Mouse (Mus musculus) intestine, embryonic 15.5 days (tissue): ENCODE results near the gene Upf1. TPM values are rescaled to one million over a fixed set of nuclear protein-coding genes. Genes with fewer than 3 reads are reported as not detected.

Source experiments
- ATAC-seq: fragments of 200-750 bp; cut with Nextera tagmentation; 2 replicates; pipeline ENCODE4 v1.8.0; 2017; ENCODE audit warnings: moderate TSS enrichment, moderate library complexity
- H3K27ac ChIP-seq: fragments of 300-500 bp; sonication (generic); 2 replicates; pipeline ENCODE4 v1.5.1; 2015; ENCODE audit warnings: mild to moderate bottlenecking, inconsistent platforms
- H3K27me3 ChIP-seq: fragments of 300-500 bp; sonication (generic); replicated peaks from 2 replicates; pipeline ENCODE4 v1.6.1; 2015; ENCODE audit warnings: inconsistent platforms
- H3K36me3 ChIP-seq: fragments of 300-500 bp; sonication (generic); 2 replicates; pipeline ENCODE4 v1.6.1; 2015; ENCODE audit warnings: inconsistent platforms
- H3K4me1 ChIP-seq: fragments of 300-500 bp; sonication (generic); replicated peaks from 2 replicates; pipeline ENCODE4 v1.6.1; 2015; ENCODE audit warnings: inconsistent platforms
- H3K4me2 ChIP-seq: fragments of 300-500 bp; sonication (generic); replicated peaks from 2 replicates; pipeline ENCODE4 v1.6.1; 2015; ENCODE audit warnings: mild to moderate bottlenecking, inconsistent platforms
- H3K4me3 ChIP-seq: fragments of 300-500 bp; sonication (generic); replicated peaks from 2 replicates; pipeline ENCODE4 v1.5.1; 2015; ENCODE audit warnings: inconsistent platforms
- H3K9ac ChIP-seq: fragments of 300-500 bp; sonication (generic); 2 replicates; pipeline ENCODE4 v1.6.1; 2015; ENCODE audit warnings: inconsistent platforms
- H3K9me3 ChIP-seq: fragments of 300-500 bp; sonication (generic); 2 replicates; pipeline ENCODE4 v1.6.1; 2016; ENCODE audit warnings: inconsistent platforms
- whole genome bisulfite sequencing: fragments of 180-500 bp; shearing (Covaris S2); methylation state at CpG from one replicate; pipeline ENCODE4 v1.1.7; 2015; 5-methylcytosine and 5-hydroxymethylcytosine counted together
- polyA plus RNA-seq: library from polyadenylated mRNA; unstranded; fragments of >200 nt; fragmentation: Nextera tagmentation; extraction: Ambion mirVana; gene quantifications from 2 replicates; pipeline ENCODE4 v1.2.1, GENCODE M21; 2015

Upf1 gene
- polyA plus RNA-seq, 1 experiment from 2014 or later: 15.7 TPM

DNA sequence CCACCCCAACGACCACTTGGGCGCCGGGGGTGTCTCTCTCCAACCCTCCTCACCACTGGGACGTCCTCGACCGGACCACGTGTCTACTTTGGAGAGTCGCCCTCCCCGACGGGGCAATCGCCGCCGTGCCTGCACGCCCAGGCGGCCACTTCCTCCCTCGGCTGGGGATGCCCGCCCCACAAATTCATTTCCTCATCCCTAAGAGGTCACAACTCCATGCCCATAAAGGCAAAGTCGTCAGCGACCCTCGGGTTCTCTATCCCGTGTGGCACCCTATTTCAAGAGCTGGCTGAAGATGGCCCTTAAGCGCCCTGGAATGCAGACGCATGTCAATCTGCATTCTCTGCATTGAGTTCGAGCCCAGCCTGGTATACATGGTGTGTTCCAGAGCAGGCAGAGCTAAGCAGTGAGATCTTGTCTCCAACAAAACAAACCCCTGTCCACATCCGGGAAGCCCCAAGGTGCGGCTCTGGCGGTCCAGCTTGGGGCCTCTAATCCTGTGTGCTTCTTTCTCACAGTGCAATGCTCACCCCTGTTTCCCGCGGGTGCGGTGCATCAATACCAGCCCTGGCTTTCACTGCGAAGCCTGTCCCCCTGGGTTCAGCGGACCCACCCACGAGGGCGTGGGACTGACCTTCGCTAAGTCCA is 22.3 kb upstream of the Upf1 start:
- 6% methylated on average over 35 of the region's 35 CpGs for WGBS
- Histone ChIP-seq H3K36me3 (no peaks in the 10 kb centered on the region), H3K4me1 (peaks cover 34% of the 10 kb centered on the region), H3K4me3 (peak overlapping the region; percentile 42), H3K9me3 (no peaks in the 10 kb centered on the region), H3K4me2 (peak overlapping the region; percentile 81), H3K9ac (no peak overlapping the region), H3K27ac (no peak overlapping the region), H3K27me3 (peaks cover 77% of the 10 kb centered on the region)
- peak; percentile 29 for ATAC-seq

- WGBS: under 1% methylated on average over 53 of the region's 53 CpGs
- H3K27ac ChIP-seq: no peak overlapping the region
- peaks cover 34% of the 10 kb centered on the region for H3K4me1 ChIP-seq
- H3K27me3 ChIP-seq: peaks cover 77% of the 10 kb centered on the region
- H3K4me3 ChIP-seq: peak overlapping the region; percentile 42
- H3K36me3 ChIP-seq: no peaks in the 10 kb centered on the region
- H3K9me3 ChIP-seq: no peaks in the 10 kb centered on the region
- H3K4me2 ChIP-seq: peak overlapping the region; percentile 81
- H3K9ac ChIP-seq: peak overlapping the region; percentile 14; the same call in 1 of the 2 replicates
- ATAC-seq: peak; percentile 79
Measured at GRCm38 (mm10) chr8:70374318-70374927, 21.3 kb upstream of the Upf1 start.

DNA sequence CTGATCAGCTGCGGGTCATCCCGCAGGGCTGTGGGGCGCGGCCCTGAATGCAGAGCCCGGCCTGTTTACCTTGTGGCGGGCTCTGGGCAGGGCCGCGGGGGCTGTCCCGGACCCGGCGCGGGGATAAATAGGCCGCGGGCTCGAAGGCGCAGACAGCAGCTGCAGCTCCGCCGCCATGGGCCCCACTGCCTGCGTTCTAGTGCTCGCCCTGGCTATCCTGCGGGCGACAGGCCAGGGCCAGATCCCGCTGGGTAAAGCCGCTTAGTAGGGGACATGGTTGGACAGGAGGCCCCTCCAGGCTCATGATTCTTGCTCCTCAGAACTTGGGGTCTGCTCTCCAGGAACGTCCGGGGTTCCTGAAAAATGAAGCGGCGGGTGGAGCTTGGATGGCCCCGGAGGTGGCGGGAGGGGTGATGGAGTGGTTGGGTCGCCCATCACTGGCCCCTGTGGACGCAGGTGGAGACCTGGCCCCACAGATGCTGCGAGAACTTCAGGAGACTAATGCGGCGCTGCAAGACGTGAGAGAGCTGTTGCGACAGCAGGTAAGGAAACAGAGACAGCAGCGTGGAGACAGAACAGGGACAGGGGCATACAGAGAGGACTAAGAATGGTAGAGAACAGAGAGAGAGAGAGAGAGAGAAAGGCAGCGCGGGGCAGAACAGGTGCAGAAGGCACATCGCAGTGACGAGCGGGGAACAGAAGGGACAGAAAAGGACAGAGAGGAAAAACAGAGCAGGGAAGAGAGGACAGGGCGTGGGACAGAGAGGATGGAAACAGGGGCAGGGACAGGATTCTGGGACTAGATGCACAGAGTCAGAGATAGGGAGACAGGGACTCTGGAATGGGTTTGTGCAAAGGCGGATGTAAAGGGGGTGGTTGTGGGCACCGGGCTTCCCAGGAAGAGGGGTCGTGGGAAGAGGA is 20.6 kb upstream of the Upf1 start, which contains the start of gene Comp:
TSS of gene Comp (plus strand) at position 162 of the 921 bp plus-strand sequence.
- H3K27me3 ChIP-seq: peaks cover 71% of the 10 kb centered on the region
- H3K27ac ChIP-seq: no peak within 1 kb of the TSS
- H3K4me2 ChIP-seq: peak within 1 kb of the TSS; percentile 81
- H3K4me3 ChIP-seq: peak within 1 kb of the TSS; percentile 42
- WGBS: 3% methylated on average over 47 of the region's 47 CpGs
- H3K4me1 ChIP-seq: peaks cover 34% of the 10 kb centered on the region
- peak within 1 kb of the TSS; percentile 26; the same call in 1 of the 2 replicates for H3K9ac ChIP-seq
- H3K9me3 ChIP-seq: no peaks in the 10 kb centered on the region
- no peak for ATAC-seq
- no peaks in the 10 kb centered on the region for H3K36me3 ChIP-seq

DNA sequence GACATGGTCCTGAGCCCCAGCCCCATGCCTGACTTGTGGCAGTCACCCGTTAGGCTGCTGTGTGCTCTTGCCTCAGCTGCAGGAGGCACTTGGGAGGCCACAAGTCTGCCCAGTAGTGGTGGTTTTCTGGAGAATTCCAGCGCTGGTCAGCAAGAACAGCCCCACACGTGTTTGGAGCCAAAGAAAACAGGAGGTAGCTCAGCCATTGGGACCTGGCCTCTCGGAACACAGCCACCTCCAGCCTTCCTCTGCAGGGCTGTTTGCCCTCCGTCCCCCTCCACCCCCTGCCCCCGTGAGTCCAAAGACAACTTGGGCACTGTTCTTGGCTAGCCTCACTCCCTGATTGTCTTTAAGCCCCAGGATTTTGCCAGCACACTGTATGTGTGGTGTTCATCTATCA is 18.9 kb upstream of the Upf1 start:
- 47% methylated on average over 6 of the region's 6 CpGs for WGBS
- Histone ChIP-seq H3K27me3 (peaks cover 56% of the 10 kb centered on the region), H3K36me3 (no peaks in the 10 kb centered on the region), H3K27ac (no peak overlapping the region), H3K4me1 (peaks cover 34% of the 10 kb centered on the region), H3K9ac (no peak overlapping the region), H3K4me2 (no peak overlapping the region), H3K9me3 (no peaks in the 10 kb centered on the region), H3K4me3 (no peak overlapping the region)
- ATAC-seq: no peak

DNA sequence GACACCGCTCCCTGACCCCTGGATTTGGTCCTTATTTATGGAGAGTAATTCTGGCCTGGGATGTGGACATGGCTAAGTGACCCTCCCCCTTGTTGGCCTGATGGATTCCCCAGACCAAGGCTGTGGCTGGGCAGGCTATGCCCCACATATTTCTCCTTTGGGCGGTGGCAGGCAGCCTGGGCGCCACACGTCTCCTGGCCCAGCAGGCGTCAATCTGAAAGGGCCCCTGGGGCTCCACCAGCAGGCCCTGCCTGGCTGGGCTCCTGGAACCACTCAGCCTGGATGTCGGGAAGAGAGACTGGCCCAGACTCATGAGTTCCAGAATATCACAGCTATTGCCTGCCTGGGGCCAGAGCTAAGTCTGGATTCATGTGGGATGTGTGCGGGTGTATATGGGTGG is 17.4 kb upstream of the Upf1 start:
- no peaks in the 10 kb centered on the region for H3K9me3 ChIP-seq
- no peak overlapping the region for H3K4me3 ChIP-seq
- H3K4me2 ChIP-seq: no peak overlapping the region
- 0 out of 2 replicates have a peak overlapping the region, but pooled peaks have one; percentile 10 for H3K9ac ChIP-seq
- WGBS: 80% methylated on average over 7 of the region's 7 CpGs
- H3K27ac ChIP-seq: no peak overlapping the region
- no peak for ATAC-seq
- H3K4me1 ChIP-seq: peaks cover 23% of the 10 kb centered on the region
- H3K36me3 ChIP-seq: no peaks in the 10 kb centered on the region
- peaks cover 41% of the 10 kb centered on the region for H3K27me3 ChIP-seq

DNA sequence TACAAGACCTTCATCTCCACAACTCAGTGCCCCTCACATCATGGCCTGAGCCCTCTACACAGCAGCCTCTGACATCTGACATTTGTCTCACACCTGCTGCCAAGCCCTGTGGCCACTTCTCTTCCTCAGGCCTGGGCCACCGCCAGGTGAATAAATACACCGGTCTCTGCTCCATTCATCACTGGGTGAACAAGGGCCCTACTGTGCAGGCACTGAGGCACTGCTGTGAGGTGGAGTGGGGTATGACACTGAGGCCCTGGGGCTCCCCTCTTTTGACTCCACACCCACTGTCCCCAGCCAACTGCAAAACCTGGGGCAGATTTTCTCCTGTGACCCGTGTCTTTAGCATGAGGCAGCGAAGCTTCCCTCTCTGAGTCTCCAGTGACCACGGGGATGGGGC is 13.5 kb upstream of the Upf1 start:
- Histone ChIP-seq H3K9me3 (no peaks in the 10 kb centered on the region), H3K36me3 (no peaks in the 10 kb centered on the region), H3K4me1 (0 out of 2 replicates have a peak, but pooled peaks cover 3% of the 10 kb centered on the region), H3K4me3 (no peak overlapping the region), H3K9ac (no peak overlapping the region), H3K4me2 (no peak overlapping the region), H3K27ac (no peak overlapping the region), H3K27me3 (peaks cover 2% of the 10 kb centered on the region; the same call in 1 of the 2 replicates)
- 72% methylated on average over 5 of the region's 5 CpGs for WGBS
- ATAC-seq: peak; percentile 57

DNA sequence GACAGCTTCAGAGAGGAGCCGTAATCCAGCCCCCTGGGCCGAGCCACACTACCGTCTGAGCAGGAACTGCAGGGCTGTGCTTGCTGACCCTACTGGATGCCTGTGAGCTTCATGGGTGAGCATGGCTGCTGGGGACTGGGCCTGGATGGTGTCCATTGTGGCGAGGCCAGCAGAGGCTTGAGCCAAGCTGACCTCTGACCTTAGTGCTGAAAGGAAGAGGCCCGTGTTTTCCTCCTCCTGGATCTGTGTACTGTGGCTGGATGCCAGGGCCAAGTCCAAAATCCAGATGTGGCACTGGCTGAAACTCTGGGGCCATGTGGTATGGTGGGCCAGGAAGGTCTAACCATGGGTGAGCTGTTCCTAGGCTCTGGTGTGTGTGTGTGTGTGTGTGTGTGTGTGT is 11.0 kb upstream of the Upf1 start:
- H3K4me1 ChIP-seq: 0 out of 2 replicates have a peak, but pooled peaks cover 3% of the 10 kb centered on the region
- no peak overlapping the region for H3K4me2 ChIP-seq
- no peak overlapping the region for H3K4me3 ChIP-seq
- no peak overlapping the region for H3K27ac ChIP-seq
- no peaks in the 10 kb centered on the region for H3K9me3 ChIP-seq
- no peak overlapping the region for H3K9ac ChIP-seq
- 42% methylated on average over 5 of the region's 5 CpGs for WGBS
- H3K27me3 ChIP-seq: no peaks in the 10 kb centered on the region
- peak; percentile 31; the same call in 1 of the 2 replicates for ATAC-seq
- no peaks in the 10 kb centered on the region for H3K36me3 ChIP-seq

- ATAC-seq: no peak
- Histone ChIP-seq H3K4me2 (no peak overlapping the region), H3K4me1 (0 out of 2 replicates have a peak, but pooled peaks cover 3% of the 10 kb centered on the region), H3K9ac (no peak overlapping the region), H3K9me3 (no peaks in the 10 kb centered on the region), H3K27ac (no peak overlapping the region), H3K4me3 (no peak overlapping the region), H3K27me3 (no peaks in the 10 kb centered on the region), H3K36me3 (no peaks in the 10 kb centered on the region)
- WGBS: 69% methylated on average over 10 of the region's 10 CpGs
Measured at GRCm38 (mm10) chr8:70361484-70362032, 8.5 kb upstream of the Upf1 start.

DNA sequence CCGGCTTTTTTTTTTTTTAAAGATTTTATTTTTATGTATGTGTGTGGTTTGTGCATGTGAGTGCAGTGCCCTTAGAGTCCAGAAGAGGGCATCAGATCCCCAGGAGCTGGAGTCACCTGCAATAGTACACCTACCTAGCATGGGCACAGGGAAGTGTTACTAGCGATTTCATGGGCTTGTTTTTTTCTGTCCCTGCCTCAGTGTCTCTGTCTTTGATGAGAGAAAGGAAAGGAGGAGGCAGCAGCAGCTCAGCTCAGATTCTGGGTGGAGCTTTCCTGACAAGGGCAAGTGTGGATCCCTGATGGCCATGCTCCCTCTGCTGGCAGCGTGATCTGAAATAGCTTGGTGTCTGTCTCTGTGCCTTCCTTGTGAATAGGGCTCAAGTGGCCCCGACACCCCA is 7.7 kb upstream of the Upf1 start:
- no peaks in the 10 kb centered on the region for H3K9me3 ChIP-seq
- no peaks in the 10 kb centered on the region for H3K36me3 ChIP-seq
- H3K27ac ChIP-seq: no peak overlapping the region
- H3K4me2 ChIP-seq: no peak overlapping the region
- 0 out of 2 replicates have a peak, but pooled peaks cover 3% of the 10 kb centered on the region for H3K4me1 ChIP-seq
- no peaks in the 10 kb centered on the region for H3K27me3 ChIP-seq
- WGBS: 54% methylated on average over 4 of the region's 4 CpGs
- ATAC-seq: no peak
- no peak overlapping the region for H3K9ac ChIP-seq
- no peak overlapping the region for H3K4me3 ChIP-seq

DNA sequence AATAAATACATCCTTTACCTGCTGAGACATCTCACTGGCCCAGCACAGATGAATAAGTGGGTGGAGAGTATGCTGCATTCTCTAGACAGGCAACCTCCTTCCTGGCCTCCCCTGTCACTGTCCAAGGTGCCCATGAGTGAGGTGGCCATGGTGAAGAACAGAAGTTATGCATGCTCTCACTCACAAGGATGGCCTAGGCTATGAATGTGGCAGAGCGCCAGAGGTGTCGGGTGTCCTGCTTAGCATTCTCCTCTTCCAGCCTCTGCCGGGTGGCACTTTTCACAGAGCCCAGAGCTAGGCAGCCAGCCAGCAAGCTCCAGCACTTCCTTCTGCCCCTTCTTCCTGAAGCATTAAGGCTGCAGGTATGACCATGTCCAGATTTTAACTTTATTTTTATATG is 6.3 kb upstream of the Upf1 start:
- H3K4me1 ChIP-seq: peaks cover 3% of the 10 kb centered on the region; the same call in 1 of the 2 replicates
- H3K9me3 ChIP-seq: no peaks in the 10 kb centered on the region
- H3K27ac ChIP-seq: no peak overlapping the region
- no peak overlapping the region for H3K9ac ChIP-seq
- H3K36me3 ChIP-seq: no peaks in the 10 kb centered on the region
- no peak overlapping the region for H3K4me2 ChIP-seq
- no peak for ATAC-seq
- WGBS: 38% methylated on average over 3 of the region's 3 CpGs
- no peak overlapping the region for H3K4me3 ChIP-seq
- no peaks in the 10 kb centered on the region for H3K27me3 ChIP-seq

DNA sequence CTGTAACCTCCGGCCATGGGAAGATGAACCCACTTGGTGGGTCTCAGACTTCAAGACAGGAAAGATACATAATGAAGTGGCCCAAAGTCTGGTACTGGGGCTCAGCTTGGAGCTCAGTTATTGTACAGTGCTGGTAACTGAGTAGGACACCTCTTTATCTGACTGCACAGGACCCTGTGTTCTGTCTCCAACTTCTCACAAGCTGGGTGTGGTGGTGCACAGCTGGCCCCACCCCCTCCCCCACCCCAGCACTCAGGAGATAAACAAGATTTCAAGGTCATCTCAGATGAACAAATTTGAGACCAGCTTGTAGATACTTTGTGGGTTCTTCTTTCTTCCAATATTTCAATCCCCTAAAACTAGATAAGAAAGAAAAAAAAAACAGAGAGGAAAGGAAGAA is 3.0 kb upstream of the Upf1 start:
- Histone ChIP-seq H3K27me3 (no peaks in the 10 kb centered on the region), H3K9me3 (no peaks in the 10 kb centered on the region), H3K27ac (no peak overlapping the region), H3K4me2 (no peak overlapping the region), H3K36me3 (no peaks in the 10 kb centered on the region), H3K4me1 (peaks cover 17% of the 10 kb centered on the region), H3K9ac (no peak overlapping the region), H3K4me3 (no peak overlapping the region)
- ATAC-seq: no peak
- WGBS: 90% methylated on average over 1 of the region's 1 CpGs

DNA sequence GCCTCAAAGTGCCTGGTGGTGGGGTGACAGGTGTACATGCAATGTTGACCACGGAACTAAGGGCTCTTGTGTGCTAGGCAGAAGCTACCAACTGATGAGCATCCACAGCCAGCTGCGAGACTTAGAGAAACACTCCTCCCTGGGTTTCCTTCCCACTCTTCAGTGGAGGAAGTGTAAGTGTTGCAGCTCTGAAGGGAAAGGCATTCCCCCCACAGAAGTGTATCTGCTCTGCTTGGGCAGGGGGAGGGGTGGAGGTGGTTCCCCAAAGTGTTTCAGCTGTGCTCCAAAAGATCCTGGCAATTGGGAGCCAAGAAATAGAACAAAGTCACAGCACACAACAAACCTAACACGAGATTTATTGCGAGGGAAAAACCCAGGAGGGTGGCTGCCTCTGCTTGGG is 926 bp upstream of the Upf1 start:
- WGBS: 50% methylated on average over 4 of the region's 4 CpGs
- no peaks in the 10 kb centered on the region for H3K9me3 ChIP-seq
- no peaks in the 10 kb centered on the region for H3K27me3 ChIP-seq
- H3K4me2 ChIP-seq: peak overlapping the region; percentile 78
- peak overlapping the region; percentile 73 for H3K27ac ChIP-seq
- H3K4me1 ChIP-seq: peaks cover 38% of the 10 kb centered on the region
- peak overlapping the region; percentile 96; the same call in 1 of the 2 replicates for H3K4me3 ChIP-seq
- H3K9ac ChIP-seq: peak overlapping the region; percentile 51
- H3K36me3 ChIP-seq: peaks cover 7% of the 10 kb centered on the region; the same call in 1 of the 2 replicates
- no peak for ATAC-seq
